Mouse (Mus musculus) forebrain, embryonic 13.5 days (tissue): Measurements from ENCODE around the gene Psmd9. TPM values are rescaled to one million over a fixed set of nuclear protein-coding genes. Genes with fewer than 3 reads are reported as not detected.
A peak's percentile ranks its signal among the peaks of the same experiment; 100 is the strongest.

Source experiments
- ATAC-seq: fragments of 200-750 bp; cut with Nextera tagmentation; 2 replicates; pipeline ENCODE4 v1.8.0; 2017
- H3K27ac ChIP-seq: fragments of 300-500 bp; sonication (generic); 2 replicates; pipeline ENCODE4 v1.5.1; 2015; ENCODE audit warnings: inconsistent platforms, mild to moderate bottlenecking, moderate library complexity
- H3K27me3 ChIP-seq: fragments of 300-500 bp; sonication (generic); 2 replicates; pipeline ENCODE4 v1.6.1; 2015; ENCODE audit warnings: mild to moderate bottlenecking, inconsistent platforms
- H3K36me3 ChIP-seq: fragments of 300-500 bp; sonication (generic); 2 replicates; pipeline ENCODE4 v1.6.1; 2015; ENCODE audit warnings: mild to moderate bottlenecking, inconsistent platforms; ENCODE audit not compliant: poor library complexity, severe bottlenecking
- H3K4me1 ChIP-seq: fragments of 300-500 bp; sonication (generic); 2 replicates; pipeline ENCODE4 v1.6.1; 2015; ENCODE audit warnings: inconsistent platforms
- H3K4me2 ChIP-seq: fragments of 300-500 bp; sonication (generic); 2 replicates; pipeline ENCODE4 v1.6.1; 2015; ENCODE audit warnings: inconsistent platforms, mild to moderate bottlenecking, moderate library complexity
- H3K4me3 ChIP-seq: fragments of 300-500 bp; sonication (generic); 2 replicates; pipeline ENCODE4 v1.5.1; 2015; ENCODE audit warnings: mild to moderate bottlenecking, inconsistent platforms
- H3K9ac ChIP-seq: fragments of 300-500 bp; sonication (generic); 2 replicates; pipeline ENCODE4 v1.6.1; 2015; ENCODE audit warnings: mild to moderate bottlenecking, inconsistent platforms
- H3K9me3 ChIP-seq: fragments of 300-500 bp; sonication (generic); replicated peaks from 2 replicates; pipeline ENCODE4 v1.6.1; 2016; ENCODE audit warnings: inconsistent platforms
- WGBS: fragments of 180-500 bp; shearing (Covaris S2); methylation state at CpG from one replicate; pipeline ENCODE4 v1.1.7; 2015; 5-methylcytosine and 5-hydroxymethylcytosine counted together
- polyA plus RNA-seq: library from polyadenylated mRNA; unstranded; fragments of >200 nt; fragmentation: Nextera tagmentation; extraction: Ambion mirVana; gene quantifications from 2 replicates; pipeline ENCODE4 v1.2.1, GENCODE M21; 2015

Gene Psmd9
- polyA plus RNA-seq, 1 experiment from 2014 or later: 75.5 TPM

DNA sequence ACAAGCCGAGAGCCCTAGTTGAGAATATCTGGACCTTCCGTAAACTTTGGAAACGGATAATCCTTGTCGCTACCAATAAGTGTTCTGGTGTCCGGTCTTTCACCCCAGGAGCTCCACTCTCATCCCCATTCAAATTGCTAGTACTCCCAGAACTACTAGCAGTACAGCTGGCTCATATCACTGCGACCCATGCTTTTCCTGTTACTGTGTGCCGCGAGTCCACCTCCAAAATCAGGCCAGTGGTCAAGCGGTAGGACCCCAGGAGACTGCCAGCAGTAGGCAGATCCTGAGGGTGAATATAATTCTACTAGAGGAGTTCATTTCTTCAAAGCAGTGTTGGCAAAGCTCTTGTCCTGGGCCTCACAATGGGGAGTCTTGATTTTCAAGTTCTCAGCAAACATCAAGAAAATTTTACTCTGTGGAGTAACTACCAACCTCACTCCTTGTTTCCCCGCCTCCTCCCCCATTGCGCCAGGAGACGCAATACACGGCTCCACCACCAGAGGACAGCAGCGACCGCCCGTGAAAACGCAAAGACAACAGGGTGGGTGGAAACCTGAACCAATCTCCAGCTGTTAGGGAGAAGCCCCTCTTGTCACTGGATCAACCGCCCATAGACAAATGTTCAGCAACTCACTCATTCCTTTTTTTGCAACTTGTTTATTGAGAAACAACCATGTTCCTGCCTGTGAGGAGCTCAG, 36.0 kb upstream of the Psmd9 start:
- peak overlapping the region; percentile 94; the same call in 1 of the 2 replicates for H3K4me3 ChIP-seq
- H3K9ac ChIP-seq: no peak overlapping the region
- peak overlapping the region; percentile 100 for H3K27ac ChIP-seq
- no peaks in the 10 kb centered on the region for H3K9me3 ChIP-seq
- H3K27me3 ChIP-seq: no peaks in the 10 kb centered on the region
- H3K36me3 ChIP-seq: peaks cover 58% of the 10 kb centered on the region
- H3K4me1 ChIP-seq: peaks cover 68% of the 10 kb centered on the region
- H3K4me2 ChIP-seq: peak overlapping the region; percentile 96
- 21% methylated on average over 18 of the region's 18 CpGs for WGBS
- no peak for ATAC-seq

GRCm38 (mm10) chr5:123133784-123134143, 35.4 kb upstream of the Psmd9 start:
- Histone ChIP-seq H3K9me3 (no peaks in the 10 kb centered on the region), H3K4me3 (peak overlapping the region; percentile 94; the same call in 1 of the 2 replicates), H3K27me3 (no peaks in the 10 kb centered on the region), H3K27ac (peak overlapping the region; percentile 100), H3K4me1 (peaks cover 68% of the 10 kb centered on the region), H3K9ac (0 out of 2 replicates have a peak overlapping the region, but pooled peaks have one; percentile 100), H3K36me3 (peaks cover 53% of the 10 kb centered on the region), H3K4me2 (peak overlapping the region; percentile 96)
- no peak; the same call in 1 of the 2 replicates for ATAC-seq
- 10% methylated on average over 7 of the region's 7 CpGs for WGBS

- Histone ChIP-seq H3K36me3 (peaks cover 47% of the 10 kb centered on the region), H3K27ac (peak overlapping the region; percentile 100), H3K9me3 (no peaks in the 10 kb centered on the region), H3K4me1 (peaks cover 68% of the 10 kb centered on the region), H3K4me3 (peak overlapping the region; percentile 94), H3K9ac (peak overlapping the region; percentile 100), H3K4me2 (peak overlapping the region; percentile 96), H3K27me3 (no peaks in the 10 kb centered on the region)
- 29% methylated on average over 13 of the region's 13 CpGs for WGBS
- no peak for ATAC-seq
Measured at GRCm38 (mm10) chr5:123134186-123134874, 34.9 kb upstream of the Psmd9 start.

DNA sequence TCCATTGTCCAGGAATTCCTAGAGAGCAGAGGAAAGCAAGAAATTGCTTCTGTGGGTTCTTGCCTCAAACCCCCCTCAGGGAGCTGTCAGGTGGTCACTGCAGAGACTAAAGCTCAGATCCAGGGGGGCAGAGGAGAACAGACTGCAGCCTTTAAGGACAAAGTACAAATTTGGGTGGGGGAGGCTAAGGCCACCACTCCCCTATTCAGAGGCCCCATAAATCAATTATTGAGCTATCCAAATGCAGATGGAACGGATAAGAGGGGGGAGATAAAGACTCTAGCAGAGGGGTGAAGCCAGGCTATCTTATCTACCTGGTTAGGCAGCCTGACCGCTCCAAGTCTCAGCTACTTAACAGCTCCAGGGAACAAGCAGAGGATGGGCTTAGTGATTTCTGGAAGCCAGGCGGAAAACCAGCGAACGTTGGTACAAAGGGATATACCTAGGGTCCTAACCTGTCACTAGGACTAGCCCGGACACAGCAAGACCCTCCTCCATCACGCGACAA, 34.3 kb upstream of the Psmd9 start:
- WGBS: 16% methylated on average over 8 of the region's 8 CpGs
- Histone ChIP-seq H3K4me1 (peaks cover 68% of the 10 kb centered on the region), H3K4me3 (peak overlapping the region; percentile 94), H3K4me2 (peak overlapping the region; percentile 96), H3K27ac (peak overlapping the region; percentile 100), H3K36me3 (peaks cover 41% of the 10 kb centered on the region), H3K27me3 (no peaks in the 10 kb centered on the region), H3K9me3 (no peaks in the 10 kb centered on the region), H3K9ac (peak overlapping the region; percentile 100)
- ATAC-seq: no peak

GRCm38 (mm10) chr5:123135471-123136360, 33.5 kb upstream of the Psmd9 start:
- H3K9me3 ChIP-seq: no peaks in the 10 kb centered on the region
- H3K36me3 ChIP-seq: peaks cover 33% of the 10 kb centered on the region
- H3K4me2 ChIP-seq: peak overlapping the region; percentile 96
- peak; percentile 19; the same call in 1 of the 2 replicates for ATAC-seq
- peak overlapping the region; percentile 94 for H3K4me3 ChIP-seq
- H3K4me1 ChIP-seq: peaks cover 68% of the 10 kb centered on the region
- 3% methylated on average over 30 of the region's 30 CpGs for WGBS
- peak overlapping the region; percentile 100 for H3K9ac ChIP-seq
- no peaks in the 10 kb centered on the region for H3K27me3 ChIP-seq
- peak overlapping the region; percentile 100 for H3K27ac ChIP-seq

DNA sequence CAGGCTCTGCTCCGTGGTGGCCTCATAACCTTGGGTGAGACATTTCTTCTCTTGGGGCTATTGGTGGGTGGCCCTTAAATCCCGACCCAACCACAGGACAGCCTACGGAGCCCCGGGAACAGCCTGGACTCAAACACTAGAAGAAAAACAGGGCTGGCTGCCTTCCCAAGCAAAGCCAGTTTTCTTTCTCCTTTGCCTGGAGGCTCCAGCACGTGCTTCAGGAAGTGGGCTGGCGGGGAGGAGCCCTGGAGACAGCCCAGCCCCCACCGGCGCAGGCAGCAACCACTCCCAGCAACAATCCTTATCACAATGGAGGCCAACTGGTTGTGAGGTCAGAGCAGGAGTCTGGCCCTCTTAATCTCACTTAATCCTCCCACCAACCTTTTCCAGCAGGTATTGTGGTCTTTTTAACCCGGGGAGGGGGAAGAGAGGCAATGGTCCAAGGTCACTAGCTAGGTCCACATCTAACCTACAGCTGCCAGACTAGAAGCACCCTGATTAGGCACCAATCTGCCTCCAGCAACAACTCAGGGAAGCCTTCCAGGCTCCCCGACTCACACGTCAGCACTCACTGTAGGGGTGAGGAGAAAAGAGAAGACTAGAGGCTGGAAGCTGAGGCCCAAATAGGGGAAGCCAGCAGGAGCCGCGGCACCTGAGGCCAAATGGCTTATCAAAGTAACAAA, 32.7 kb upstream of the Psmd9 start:
- H3K4me1 ChIP-seq: peaks cover 65% of the 10 kb centered on the region
- H3K9me3 ChIP-seq: no peaks in the 10 kb centered on the region
- peak overlapping the region; percentile 96 for H3K4me2 ChIP-seq
- peaks cover 29% of the 10 kb centered on the region for H3K36me3 ChIP-seq
- peak; percentile 52 for ATAC-seq
- H3K9ac ChIP-seq: peak overlapping the region; percentile 100
- 1% methylated on average over 13 of the region's 13 CpGs for WGBS
- H3K27me3 ChIP-seq: no peaks in the 10 kb centered on the region
- peak overlapping the region; percentile 94 for H3K4me3 ChIP-seq
- H3K27ac ChIP-seq: peak overlapping the region; percentile 100

- Histone ChIP-seq H3K4me3 (peak overlapping the region; percentile 94), H3K27me3 (no peaks in the 10 kb centered on the region), H3K27ac (peak overlapping the region; percentile 100), H3K4me2 (peak overlapping the region; percentile 96), H3K36me3 (peaks cover 29% of the 10 kb centered on the region), H3K4me1 (peaks cover 58% of the 10 kb centered on the region), H3K9me3 (no peaks in the 10 kb centered on the region), H3K9ac (peak overlapping the region; percentile 100)
- WGBS: under 1% methylated on average over 20 of the region's 20 CpGs
- ATAC-seq: no peak
Measured at GRCm38 (mm10) chr5:123137044-123137909, 31.9 kb upstream of the Psmd9 start.

DNA sequence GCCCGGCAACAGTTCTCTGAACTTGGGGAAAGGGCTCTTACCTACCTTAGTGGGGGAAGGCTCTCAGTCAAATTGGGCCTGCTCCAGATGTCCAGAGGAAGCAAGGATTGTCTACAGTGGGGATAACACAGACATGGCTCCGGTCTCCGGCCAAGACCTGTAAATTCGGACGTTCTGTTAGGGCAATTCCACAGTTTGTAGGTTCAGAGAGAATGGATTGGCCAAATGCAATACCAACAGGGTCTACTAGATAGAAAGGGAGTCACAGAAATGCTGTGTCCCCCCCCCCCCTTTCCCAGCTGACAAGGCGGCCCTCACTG, 31.3 kb upstream of the Psmd9 start:
- no peaks in the 10 kb centered on the region for H3K9me3 ChIP-seq
- H3K4me3 ChIP-seq: peak overlapping the region; percentile 94
- peak overlapping the region; percentile 100 for H3K27ac ChIP-seq
- peak overlapping the region; percentile 100 for H3K9ac ChIP-seq
- peaks cover 52% of the 10 kb centered on the region for H3K4me1 ChIP-seq
- WGBS: 2% methylated on average over 6 of the region's 6 CpGs
- peaks cover 29% of the 10 kb centered on the region for H3K36me3 ChIP-seq
- peak overlapping the region; percentile 96 for H3K4me2 ChIP-seq
- no peaks in the 10 kb centered on the region for H3K27me3 ChIP-seq
- ATAC-seq: no peak

DNA sequence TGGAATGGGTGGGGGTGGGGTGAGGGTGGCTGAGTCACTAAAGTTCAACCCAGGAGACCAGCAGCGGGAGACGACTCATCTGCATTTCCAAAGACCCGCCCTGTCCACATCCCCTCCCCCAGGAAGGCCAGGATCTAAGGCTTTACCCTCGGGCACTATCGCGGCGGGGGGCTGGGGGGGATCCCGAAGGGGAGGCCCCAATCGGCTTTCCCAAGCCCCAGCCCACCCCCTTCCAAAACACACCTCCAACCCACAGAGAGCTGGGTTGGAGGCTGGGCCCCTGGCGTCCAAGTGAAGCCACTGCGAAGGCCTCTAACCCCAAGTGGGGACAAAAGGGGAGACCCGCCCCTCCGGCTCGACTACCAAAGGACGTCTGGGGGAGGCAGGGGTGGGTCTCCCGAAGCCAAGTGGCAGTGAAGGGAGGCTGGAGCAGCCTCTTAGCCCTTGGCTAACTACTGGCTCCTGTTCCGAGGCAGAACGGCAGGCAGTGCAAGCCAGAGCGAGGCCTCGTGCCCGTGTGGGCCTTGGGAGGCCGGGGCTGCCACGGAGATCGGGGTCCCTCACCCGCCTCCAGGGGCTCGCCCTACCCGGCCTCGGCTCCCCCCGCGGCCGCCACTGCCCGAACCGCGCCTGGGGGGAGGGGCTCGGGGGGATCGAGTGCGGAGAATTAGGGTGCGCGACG, 30.8 kb upstream of the Psmd9 start:
- Histone ChIP-seq H3K9me3 (no peaks in the 10 kb centered on the region), H3K27ac (peak overlapping the region; percentile 100), H3K4me3 (peak overlapping the region; percentile 94), H3K27me3 (no peaks in the 10 kb centered on the region), H3K9ac (peak overlapping the region; percentile 100), H3K4me2 (peak overlapping the region; percentile 96), H3K4me1 (peaks cover 47% of the 10 kb centered on the region), H3K36me3 (peaks cover 26% of the 10 kb centered on the region)
- ATAC-seq: peak; percentile 5; the same call in 1 of the 2 replicates
- under 1% methylated on average over 33 of the region's 40 CpGs for WGBS
